Mouse (Mus musculus) liver, embryonic 14.5 days (tissue): ENCODE results near the gene Cyp2g1. TPM values are rescaled to one million over a fixed set of nuclear protein-coding genes. Genes with fewer than 3 reads are reported as not detected.

Source experiments
- ATAC-seq: fragments of 200-750 bp; cut with Nextera tagmentation; 2 replicates; pipeline ENCODE4 v1.8.0; 2017; ENCODE audit warnings: moderate number of reproducible peaks, mild to moderate bottlenecking, moderate library complexity; ENCODE audit not compliant: insufficient read depth
- DNase-seq, 3 experiments: peaks; one replicate each; pipeline ENCODE4 v3.0.0-alpha.2; 2012 to 2013; ENCODE audit warnings: low read depth in 3 of 3, low spot score in 3 of 3
- H3K27ac ChIP-seq: fragments of 300-500 bp; sonication (generic); 2 replicates; pipeline ENCODE4 v1.5.1; 2014; ENCODE audit warnings: moderate library complexity, mild to moderate bottlenecking, control low read depth, inconsistent platforms
- H3K27me3 ChIP-seq: fragments of 300-500 bp; sonication (generic); 2 replicates; pipeline ENCODE4 v1.6.1; 2014; ENCODE audit warnings: mild to moderate bottlenecking, low read length, moderate library complexity; ENCODE audit not compliant: control insufficient read depth, insufficient read depth
- H3K36me3 ChIP-seq: fragments of 300-500 bp; sonication (generic); replicated peaks from 2 replicates; pipeline ENCODE4 v1.6.1; 2014; ENCODE audit warnings: low read depth; ENCODE audit not compliant: control insufficient read depth, insufficient read depth
- H3K4me1 ChIP-seq, 2 experiments: fragments of 200-500 bp in 1 of 2; fragments of 300-500 bp in 1 of 2; sonication (generic) in 1 of 2; replicated peaks; 2 replicates each; pipeline ENCODE4 v1.6.1; 2012 to 2014; ENCODE audit warnings: antibody characterized with exemption in 1 of 2, inconsistent platforms in 1 of 2, low read length in 1 of 2; ENCODE audit not compliant: control insufficient read depth in 2 of 2, insufficient read depth in 2 of 2
- H3K4me2 ChIP-seq: fragments of 300-500 bp; sonication (generic); 2 replicates; pipeline ENCODE4 v1.6.1; 2014; ENCODE audit warnings: low read depth, mild to moderate bottlenecking, control low read depth, moderate library complexity
- H3K4me3 ChIP-seq, 2 experiments: fragments of 200-500 bp in 1 of 2; fragments of 300-500 bp in 1 of 2; sonication (generic) in 1 of 2; 2 replicates each; pipeline ENCODE4 v1.5.1; 2012 to 2014; ENCODE audit warnings: low read depth in 2 of 2, low read length in 2 of 2, mild to moderate bottlenecking in 2 of 2, control low read depth in 1 of 2, inconsistent platforms in 1 of 2, moderate library complexity in 1 of 2; ENCODE audit not compliant: insufficient read depth in 1 of 2
- H3K9ac ChIP-seq: fragments of 300-500 bp; sonication (generic); replicated peaks from 2 replicates; pipeline ENCODE4 v1.6.1; 2014; ENCODE audit warnings: mild to moderate bottlenecking, control low read depth, moderate library complexity
- H3K9me3 ChIP-seq: fragments of 300-500 bp; sonication (generic); 2 replicates; pipeline ENCODE4 v1.6.1; 2016; ENCODE audit warnings: low read length, mixed read lengths; ENCODE audit not compliant: control insufficient read depth
- CTCF ChIP-seq: IDR thresholded peaks from 2 replicates; pipeline ENCODE4 v1.5.1; 2016; ENCODE audit warnings: antibody characterized with exemption, low read depth, control low read depth
- EP300 ChIP-seq: IDR thresholded peaks from 2 replicates; pipeline ENCODE4 v1.6.1; 2016; ENCODE audit warnings: antibody characterized with exemption, low read depth
- WGBS: fragments of 180-500 bp; shearing (Covaris S2); extraction: QIAGEN DNeasy Blood & Tissue Kit; methylation state at CpG from one replicate; pipeline ENCODE4 v1.1.7; 2014; ENCODE audit not compliant: insufficient replicate concordance; 5-methylcytosine and 5-hydroxymethylcytosine counted together
- polyA plus RNA-seq, 2 experiments: library from polyadenylated mRNA; depleted of rRNA in 1 of 2; stranded (reverse) in 1 of 2; unstranded in 1 of 2; fragments of >200 nt; fragmentation: Nextera tagmentation in 1 of 2; extraction: Ambion mirVana in 1 of 2; gene quantifications; 2 replicates each; pipeline versions ENCODE4 v1.2.1 to v1.2.3; 2012 to 2014

Gene Cyp2g1
- polyA plus RNA-seq, 2 experiments, result not detected

- 29% methylated on average over 2 of the region's 2 CpGs for WGBS
- H3K27me3 ChIP-seq, result no peaks in the 10 kb centered on the region
- H3K9me3 ChIP-seq, result no peaks in the 10 kb centered on the region
- H3K4me1 ChIP-seq, result no peaks in the 10 kb centered on the region
- no peak overlapping the region for H3K9ac ChIP-seq
- no peak overlapping the region for H3K27ac ChIP-seq
- no peaks in the 10 kb centered on the region for H3K36me3 ChIP-seq
- TF ChIP-seq EP300 (no peak), CTCF (no peak)
- H3K4me2 ChIP-seq, result no peak overlapping the region
- no peak overlapping the region for H3K4me3 ChIP-seq
- ATAC-seq, result no peak
- no peak for DNase-seq
These were observed 30.9 kb upstream of the Cyp2g1 start for GRCm38 (mm10) chr7:26777806-26778205.

GRCm38 (mm10) chr7:26778474-26778873, 30.2 kb upstream of the Cyp2g1 start:
- DNase-seq (no peak), ATAC-seq (no peak)
- WGBS, result 27% methylated on average over 6 of the region's 6 CpGs
- Histone ChIP-seq H3K9me3 (no peaks in the 10 kb centered on the region), H3K36me3 (no peaks in the 10 kb centered on the region), H3K27me3 (no peaks in the 10 kb centered on the region), H3K27ac (no peak overlapping the region), H3K4me3 (no peak overlapping the region), H3K4me2 (no peak overlapping the region), H3K9ac (no peak overlapping the region), H3K4me1 (no peaks in the 10 kb centered on the region)
- TF ChIP-seq EP300 (no peak), CTCF (peak; percentile 64)

DNA sequence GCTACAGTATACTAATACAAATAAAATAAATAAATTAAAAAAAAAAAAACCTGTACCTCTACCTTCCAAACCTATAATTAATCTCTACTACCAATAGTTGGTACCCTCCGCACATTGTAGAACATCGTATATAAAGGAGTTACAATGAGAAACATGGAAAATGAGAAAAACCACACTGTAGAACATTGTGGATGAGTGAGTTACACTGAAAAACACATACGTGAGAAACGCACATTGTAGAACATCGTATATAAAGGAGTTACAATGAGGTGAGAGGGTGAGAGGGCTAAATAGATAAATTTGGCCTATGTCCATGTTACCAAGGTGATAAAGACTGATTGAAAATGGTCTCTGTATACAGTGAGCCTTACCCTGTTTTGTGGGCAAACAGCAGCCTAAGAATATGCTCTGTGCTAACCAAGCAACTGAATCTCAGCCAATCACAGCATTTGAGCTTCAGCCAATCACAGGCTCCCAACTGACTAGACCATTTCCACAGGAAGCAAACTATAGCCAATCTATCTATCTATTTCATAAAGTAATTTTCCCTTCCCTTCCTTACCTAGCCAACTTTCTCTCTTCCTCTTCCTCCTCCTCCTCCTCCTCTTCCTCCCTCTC, 28.8 kb upstream of the Cyp2g1 start:
- DNase-seq, result peak in 1 of 3 experiments; percentile 17
- no peak overlapping the region for H3K9ac ChIP-seq
- ATAC-seq, result 0 out of 2 replicates have a peak, but pooled peaks have one; percentile 48

DNA sequence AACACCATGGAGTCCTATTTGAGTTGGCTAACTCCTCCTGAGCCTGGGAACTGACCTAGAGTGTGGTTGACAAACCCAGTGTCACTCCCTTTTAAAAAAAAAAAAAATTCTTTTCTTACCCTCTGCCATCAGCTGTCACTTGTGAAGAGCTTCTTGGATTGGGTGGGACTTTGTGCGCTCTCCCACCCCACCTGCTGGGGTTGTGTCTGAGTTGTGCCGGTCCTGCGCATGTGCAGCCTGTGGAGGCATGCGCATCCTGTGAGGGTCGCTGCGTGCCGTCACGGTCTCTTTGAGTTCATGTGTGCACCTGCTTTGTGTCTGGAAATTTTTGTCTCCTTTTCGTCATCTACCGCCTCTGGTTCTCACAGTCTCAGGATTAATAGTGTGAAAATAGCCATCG, 28.2 kb upstream of the Cyp2g1 start:
- H3K4me2 ChIP-seq, result no peak overlapping the region
- H3K27ac ChIP-seq, result no peak overlapping the region
- ATAC-seq (no peak), DNase-seq (no peak)
- WGBS, result 14% methylated on average over 11 of the region's 11 CpGs
- H3K9ac ChIP-seq, result no peak overlapping the region
- no peak for TF ChIP-seq EP300
- TF ChIP-seq CTCF, result no peak
- H3K4me3 ChIP-seq, result no peak overlapping the region
- H3K27me3 ChIP-seq, result no peaks in the 10 kb centered on the region
- H3K36me3 ChIP-seq, result no peaks in the 10 kb centered on the region
- H3K9me3 ChIP-seq, result no peaks in the 10 kb centered on the region
- no peaks in the 10 kb centered on the region for H3K4me1 ChIP-seq

More for the DNA sequence above, 28.8 kb upstream of the Cyp2g1 start:
- WGBS, result 66% methylated on average over 5 of the region's 5 CpGs
- Histone ChIP-seq H3K4me1 (no peaks in the 10 kb centered on the region), H3K4me3 (no peak overlapping the region), H3K36me3 (no peaks in the 10 kb centered on the region), H3K27me3 (no peaks in the 10 kb centered on the region), H3K4me2 (no peak overlapping the region), H3K27ac (no peak overlapping the region), H3K9me3 (no peaks in the 10 kb centered on the region)
- TF ChIP-seq CTCF (no peak), EP300 (no peak)

DNA sequence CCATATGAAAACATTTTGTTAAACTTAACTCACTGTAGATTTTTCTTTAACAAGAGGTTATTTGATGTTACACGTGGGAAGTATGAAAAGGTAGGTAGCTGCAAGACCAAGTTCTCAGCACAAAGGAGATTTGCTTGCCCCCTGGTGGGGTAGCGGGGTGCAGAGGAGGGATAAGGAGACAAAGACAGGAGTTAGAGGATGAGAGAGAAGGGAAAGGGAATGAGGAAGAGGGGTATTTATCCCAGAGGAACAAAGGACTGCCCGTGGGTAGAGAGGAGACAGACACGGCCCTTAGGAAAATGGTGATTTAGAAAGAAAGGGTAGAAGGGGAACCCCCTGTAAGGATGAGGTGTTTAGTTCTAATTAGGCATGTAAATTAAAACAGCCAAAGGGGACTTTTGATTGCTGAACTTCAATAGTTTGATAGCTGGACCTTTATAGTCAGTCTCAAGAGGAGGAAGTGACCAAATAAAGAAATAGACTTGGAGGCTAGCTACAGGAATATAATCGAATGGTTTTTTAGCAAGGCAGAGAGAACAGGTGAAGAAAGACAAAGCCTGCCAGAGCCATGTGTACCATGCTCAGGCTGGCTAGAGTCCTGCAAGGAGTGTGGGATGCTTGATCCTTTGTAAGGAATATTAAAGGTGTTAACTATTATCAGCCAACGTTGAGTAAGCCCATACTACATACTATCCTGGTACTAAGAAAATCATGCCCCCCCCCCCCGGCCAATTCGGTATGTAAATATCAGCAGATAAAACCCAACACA, 27.5 kb upstream of the Cyp2g1 start:
- no peak for ATAC-seq
- no peaks in the 10 kb centered on the region for H3K27me3 ChIP-seq
- no peak overlapping the region for H3K4me2 ChIP-seq
- no peak overlapping the region for H3K27ac ChIP-seq
- H3K36me3 ChIP-seq, result no peaks in the 10 kb centered on the region
- no peak for DNase-seq
- no peaks in the 10 kb centered on the region for H3K9me3 ChIP-seq
- H3K9ac ChIP-seq, result no peak overlapping the region
- H3K4me1 ChIP-seq, result no peaks in the 10 kb centered on the region
- TF ChIP-seq CTCF, result no peak
- whole genome bisulfite sequencing, result 24% methylated on average over 8 of the region's 8 CpGs
- H3K4me3 ChIP-seq, result no peak overlapping the region
